Mouse (Mus musculus) T-helper 2 cell (primary cell): ENCODE data around the gene Hacd2.

Experiments used
- in situ Hi-C: fragments of 300-600 bp; cut with MboI, MseI; formaldehyde crosslinking; loops from one replicate; pipeline ENCODE4 v1.15.1; 2025; ENCODE audit warnings: high pct_unique_total_duplicates

The Hacd2 gene

DNA sequence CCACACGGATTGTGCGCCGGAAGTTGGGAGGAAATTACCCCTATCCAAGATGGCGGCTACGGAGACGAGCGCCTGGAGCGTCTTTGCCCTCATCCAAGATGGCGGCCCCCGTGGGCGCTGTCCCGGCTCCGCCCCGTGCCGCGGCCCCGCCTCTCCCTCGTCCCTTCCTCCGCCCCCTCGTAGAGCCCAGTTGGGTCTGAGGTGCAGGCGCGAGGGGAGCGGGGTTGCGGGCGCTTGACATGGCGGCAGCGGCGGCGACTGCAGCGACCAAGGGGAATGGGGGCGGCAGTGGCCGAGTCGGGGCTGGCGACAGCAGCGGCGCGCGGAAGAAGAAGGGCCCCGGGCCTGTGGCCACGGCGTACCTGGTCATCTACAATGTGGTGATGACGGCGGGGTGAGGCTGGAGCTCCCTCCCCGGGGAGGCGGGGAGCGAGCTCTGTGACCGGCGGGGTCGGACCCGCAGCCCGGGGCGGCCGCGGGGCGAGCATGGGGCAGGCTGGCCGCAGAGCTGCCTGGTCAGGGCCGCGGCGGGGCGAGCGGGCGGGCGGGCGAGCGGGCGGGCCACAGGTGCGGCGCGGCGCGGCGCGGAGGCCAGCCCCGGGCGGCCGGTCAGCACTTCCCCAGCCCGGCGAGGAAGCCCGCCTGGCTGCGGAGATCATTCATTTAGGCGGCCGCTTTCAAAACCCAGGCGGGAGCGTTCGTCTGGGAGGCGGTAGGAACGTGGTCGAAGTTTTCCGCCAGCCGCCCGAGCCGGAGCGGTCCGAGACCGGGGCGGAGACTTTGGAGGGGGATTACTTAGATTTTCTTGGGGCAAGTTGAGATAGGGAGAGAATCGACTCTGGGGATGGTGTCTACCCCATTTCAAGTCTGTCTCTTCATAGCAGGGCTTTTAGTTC lies at the start of gene Hacd2:
Gene Hacd2 (plus strand): TSS at position 187 of the 896 bp plus-strand sequence.
- in situ Hi-C loops = no loop called here

DNA sequence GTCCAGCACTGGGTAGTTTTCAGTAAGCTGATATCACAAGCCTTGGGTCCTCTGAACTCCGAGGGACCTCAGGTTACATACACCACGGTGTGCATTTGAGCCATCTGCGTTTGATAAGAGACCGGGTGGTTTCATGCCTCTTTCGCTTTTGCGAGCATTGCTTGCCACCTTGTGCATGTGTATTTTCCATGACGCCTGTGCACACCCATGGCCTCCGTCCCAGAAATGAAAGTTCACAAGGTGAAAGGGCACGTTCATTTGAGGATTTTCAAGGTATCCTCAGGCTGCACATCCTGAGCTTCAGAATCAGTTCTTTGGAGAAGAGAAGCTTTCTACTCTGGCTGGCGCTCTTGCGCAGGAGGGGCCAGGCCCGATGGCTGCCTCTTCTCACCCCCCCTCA lies 49.8 kb upstream of the Hacd2 start:
- in situ Hi-C loops = loop anchor here (5.0 kb wide), 1 partner anchor 70 kb away; no protein-coding TSS in a partner anchor

DNA sequence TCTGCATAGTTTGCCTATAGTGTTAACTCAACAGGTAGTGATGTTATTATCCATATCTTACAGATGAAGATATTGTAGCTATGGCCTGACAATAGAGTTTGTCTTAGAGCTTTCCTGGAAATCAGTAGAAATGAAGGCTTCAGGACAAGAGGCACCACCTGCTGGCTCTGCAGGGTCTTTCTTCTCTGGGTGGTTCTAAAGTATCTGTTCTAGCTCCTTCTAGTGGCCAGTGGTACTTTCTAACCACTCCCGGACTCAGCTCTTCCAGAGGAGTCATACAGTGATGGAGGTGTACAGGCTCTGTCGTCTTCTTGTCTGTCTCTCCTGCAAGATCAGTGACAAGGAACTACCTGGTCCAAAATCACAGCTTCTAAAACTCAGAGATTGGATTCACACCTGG lies 46.7 kb upstream of the Hacd2 start:
- in situ Hi-C loops = no loop called here

DNA sequence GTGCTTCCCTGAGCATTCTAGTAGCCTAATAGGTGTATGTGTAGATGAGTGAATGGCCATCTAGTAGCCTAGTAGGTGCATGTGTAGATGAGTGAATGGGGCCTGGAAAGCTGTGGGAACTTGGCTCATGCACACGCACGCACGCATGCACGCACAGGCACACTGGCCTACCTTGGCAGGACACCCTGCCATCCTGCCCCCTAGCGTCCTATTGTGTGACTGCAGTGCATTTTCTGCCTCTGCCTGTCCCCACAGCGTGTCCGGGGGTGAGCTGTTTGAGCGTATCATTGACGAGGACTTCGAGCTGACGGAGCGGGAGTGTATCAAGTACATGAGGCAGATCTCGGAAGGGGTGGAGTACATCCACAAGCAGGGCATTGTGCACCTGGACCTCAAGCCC lies 45.6 kb upstream of the Hacd2 start:
- in situ Hi-C loops = no loop called here

DNA sequence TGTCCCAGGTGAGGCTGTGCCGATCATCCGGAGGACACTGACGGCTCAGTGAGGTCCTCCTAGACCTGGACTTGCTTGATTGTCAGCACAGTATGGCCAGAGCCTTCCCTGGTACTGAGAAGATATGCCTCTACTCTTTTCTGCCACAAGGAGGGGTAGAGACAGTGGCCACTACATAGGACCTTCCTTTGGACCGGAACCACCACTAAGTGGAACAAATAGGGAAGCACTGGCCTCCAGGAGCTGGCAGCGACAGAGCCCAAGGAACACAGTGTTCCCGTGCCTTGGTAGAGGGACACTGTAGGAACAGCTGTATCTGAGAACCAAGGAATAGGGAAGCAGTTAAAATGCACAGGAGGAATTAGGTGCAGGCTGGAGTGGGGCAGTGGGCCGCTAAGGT lies 44.2 kb upstream of the Hacd2 start:
- in situ Hi-C loops = no loop called here

DNA sequence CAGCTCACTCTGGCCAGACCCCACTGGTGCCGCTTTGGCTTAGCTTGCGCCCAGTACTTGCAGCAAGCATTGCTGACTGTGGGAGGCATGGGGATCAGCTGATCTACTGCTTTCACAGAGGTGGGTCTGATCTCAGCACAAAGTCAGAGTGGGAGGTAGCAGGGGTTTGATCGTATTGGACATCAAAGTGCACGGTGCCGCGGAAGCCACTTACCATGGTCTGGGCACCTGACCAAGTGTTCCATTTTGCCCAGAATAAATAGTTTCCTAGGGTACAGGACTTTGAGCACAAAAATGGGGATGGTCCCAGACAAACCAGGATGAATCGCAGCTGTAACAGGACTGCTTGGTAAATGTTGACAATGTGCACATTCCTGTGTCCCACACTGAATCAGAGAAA lies 41.2 kb upstream of the Hacd2 start:
- in situ Hi-C loops = no loop called here

DNA sequence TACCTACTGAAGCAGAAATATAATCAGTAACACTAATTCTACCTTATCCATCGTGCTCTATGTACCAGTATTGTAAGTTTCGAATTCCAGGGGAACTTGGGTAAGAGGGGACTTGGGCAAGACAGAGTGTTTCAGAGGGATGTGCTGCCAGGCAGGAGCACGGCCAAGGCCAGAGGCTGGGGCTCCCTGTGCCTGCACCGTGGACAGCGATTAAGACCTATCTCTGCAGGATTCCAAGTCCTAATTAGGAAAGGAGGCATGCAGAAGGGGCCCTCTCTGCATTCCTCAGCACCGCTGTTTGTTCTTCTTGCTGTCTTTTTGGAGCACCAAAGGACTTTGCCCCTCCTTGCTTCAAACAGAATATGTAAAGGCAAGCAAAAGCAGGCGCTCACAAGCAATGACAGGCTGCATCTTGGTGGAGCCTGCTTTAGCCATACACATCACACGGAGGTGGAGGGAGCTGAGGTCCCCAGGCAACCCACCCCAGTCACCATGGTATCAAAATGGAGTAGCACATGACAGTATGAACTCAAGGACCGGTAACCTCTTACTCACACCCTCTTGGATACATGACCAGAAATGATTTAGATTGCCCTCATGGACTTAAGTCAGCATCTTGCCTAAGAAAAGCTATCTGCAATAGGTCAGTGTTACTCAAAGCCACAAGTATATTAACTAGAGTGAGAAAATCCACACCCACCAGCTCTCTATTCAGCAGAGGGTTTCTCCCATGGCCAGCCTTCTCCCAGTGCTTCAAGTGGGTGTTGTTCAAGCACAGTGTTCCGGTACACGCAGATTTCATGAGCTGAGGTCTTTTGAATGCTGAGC lies 37.8 kb upstream of the Hacd2 start:
- in situ Hi-C loops = no loop called here

DNA sequence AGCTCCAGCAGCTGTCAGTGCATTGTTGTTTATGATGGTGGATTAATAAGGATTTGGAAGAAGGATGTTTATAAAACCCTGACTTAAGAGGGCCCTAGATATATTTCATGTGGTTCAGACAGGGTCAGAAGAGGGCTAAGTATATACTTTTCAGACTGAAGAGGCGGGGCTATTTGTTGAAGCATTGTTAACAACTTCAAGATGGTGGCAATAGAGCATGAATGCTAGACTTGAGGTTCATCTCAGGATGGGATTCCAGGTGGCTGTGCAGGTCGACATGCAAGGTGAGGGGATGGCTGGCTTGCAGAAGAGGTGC lies 37.2 kb upstream of the Hacd2 start:
- in situ Hi-C loops = no loop called here

DNA sequence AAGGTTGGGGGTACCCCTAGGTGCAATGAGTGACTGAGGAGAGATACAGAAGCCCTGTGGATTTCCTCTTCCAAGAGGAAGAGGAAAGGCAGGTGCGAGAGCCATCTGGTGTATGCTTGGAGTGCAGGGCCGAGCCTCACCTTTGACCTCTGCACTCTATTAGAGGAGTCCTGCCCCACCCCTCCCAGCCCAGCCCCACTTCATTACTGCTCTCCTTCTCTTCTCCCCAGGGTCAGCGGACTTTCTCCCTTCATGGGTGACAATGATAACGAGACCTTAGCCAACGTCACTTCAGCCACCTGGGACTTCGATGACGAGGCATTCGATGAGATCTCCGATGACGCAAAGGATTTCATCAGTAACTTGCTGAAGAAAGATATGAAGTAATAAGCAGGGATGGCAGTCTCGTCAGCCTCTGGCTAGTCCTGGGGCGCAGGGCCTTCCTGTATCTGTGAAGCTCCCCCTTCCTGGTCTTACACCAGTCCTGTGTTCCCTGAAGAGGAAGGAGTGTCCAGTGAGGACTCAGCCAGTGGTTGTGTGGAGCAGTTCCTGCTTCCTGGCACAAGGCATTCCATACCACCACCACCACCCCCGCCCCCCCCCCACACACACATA lies 35.9 kb upstream of the Hacd2 start:
- in situ Hi-C loops = no loop called here

DNA sequence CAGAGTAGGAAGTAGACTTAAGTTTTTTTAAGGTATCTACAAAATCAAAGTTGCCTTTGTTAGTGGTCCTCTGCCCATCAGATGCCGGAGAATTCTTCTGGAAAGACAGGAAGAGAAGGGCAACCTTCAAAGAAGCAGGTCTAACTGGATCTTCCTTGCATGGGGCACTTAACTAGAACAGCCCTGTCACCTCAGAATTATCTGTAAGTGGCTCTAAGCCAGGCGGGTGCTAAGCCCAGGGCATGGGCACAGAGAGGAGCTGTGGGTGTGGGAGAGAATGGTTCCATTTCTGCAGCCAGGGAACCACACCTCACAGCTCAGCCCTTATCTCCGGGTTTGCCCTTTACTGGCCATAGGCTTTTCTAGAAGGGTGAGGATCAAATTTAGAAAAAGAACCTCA lies 30.9 kb upstream of the Hacd2 start:
- in situ Hi-C loops = no loop called here

DNA sequence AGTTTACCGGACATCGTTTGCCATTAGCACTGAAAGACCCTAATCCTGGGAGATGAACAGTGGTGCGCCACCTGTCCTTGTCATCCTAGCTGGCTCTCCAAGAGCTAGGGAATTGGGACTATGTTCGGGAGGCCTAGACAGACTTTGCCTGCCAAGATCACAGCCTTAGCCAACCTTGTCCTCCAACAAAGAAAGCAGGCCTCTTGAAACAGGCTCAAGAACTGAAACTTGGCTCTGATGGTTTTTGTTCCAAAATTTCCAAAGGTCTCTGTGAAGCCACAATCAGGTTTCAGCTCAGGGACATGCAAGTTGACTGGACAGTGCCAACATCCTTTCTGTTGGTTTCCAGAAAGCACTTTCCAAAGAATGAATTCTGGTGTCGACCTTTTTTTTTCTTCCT lies 29.4 kb upstream of the Hacd2 start:
- in situ Hi-C loops = no loop called here

DNA sequence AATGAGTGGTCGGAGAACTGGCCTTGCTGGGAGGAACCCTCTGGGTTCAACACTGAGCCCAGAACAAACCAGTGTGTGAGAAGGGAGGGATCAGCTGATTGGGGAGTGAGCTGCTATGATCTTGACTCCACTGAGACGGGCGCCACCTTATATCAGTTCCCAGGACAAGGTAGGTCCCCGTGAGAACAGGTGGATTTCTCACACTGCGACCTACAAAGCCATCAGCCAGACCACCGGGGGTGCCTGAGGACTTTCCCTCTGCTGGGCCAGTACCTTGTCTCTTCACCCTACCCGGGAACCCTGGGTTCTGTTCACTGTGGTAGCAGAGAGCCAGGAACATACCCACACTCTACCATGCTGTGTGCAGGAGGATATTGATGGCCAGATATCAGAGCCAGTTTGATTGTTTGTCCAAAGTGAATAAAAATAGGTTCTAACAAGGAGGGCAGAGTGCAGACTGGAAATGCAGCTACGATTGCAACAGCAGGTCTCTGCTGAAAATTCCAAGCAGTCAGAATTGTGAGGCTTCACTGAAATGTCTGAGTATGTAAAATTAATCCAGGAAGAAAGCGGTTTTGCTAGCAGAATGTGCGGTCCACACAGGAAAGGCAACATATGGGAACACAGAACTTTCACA lies 28.4 kb upstream of the Hacd2 start:
- in situ Hi-C loops = no loop called here

DNA sequence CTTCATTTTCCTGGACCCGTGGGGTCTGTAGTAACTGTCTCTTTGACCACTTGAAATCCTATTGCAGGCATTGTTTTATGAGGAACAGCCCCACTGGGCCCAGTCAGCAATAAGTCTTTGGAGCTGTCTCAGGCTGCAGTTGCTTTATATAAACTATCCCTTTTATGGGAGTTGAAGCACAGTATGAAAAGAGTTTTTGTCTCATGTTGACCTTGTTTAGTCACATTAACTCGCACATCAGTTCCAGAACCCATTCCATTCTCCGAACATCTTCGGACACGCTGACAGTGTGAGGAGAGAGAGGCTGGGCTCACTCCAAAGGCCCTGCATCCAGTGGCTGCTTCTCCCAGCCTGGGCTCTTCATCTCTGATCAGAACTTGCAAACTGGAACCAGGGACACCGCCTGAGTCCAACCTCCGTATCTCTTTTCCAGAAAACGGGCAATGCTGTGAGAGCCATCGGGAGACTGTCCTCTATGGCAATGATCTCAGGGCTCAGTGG lies 27.5 kb upstream of the Hacd2 start:
- in situ Hi-C loops = no loop called here

DNA sequence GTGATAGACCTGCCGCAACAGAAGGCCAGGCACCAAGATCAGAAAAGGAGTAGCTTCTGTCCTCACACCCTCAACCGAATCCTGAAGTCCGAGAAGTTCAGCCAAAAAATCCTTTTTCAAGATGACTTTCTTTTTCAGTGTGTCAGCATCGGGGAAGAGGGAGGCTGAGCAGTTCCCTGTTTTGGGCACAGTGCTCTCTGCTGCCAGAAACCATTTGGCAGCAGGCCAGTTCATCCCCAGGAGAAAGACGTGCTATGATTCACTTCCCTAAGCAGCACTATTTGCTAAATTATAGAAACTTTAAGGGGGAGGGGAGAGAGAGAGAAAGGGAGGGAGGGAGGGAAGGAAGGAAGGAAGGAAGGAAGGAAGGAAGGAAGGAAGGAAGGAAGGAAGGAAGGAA lies 26.1 kb upstream of the Hacd2 start:
- in situ Hi-C loops = no loop called here

DNA sequence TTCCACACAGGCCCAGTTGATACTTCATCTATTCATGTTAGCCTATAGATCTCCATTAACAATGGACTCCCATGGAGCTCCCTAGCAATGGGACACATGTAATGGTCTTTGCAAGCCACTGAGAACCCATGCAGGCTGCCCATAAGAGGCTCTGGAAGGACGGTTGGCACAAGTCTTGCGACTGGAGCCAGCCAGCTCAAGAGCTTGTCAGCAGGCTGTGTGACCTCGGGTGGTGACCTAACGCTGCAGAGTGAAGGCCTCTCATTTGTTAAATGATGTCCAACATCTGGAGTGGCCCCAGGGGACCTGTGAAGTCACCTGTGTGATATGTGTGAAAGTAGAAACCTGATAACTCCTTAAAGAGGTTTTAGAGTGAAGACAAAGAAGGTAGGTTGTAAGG lies 25.2 kb upstream of the Hacd2 start:
- in situ Hi-C loops = no loop called here

DNA sequence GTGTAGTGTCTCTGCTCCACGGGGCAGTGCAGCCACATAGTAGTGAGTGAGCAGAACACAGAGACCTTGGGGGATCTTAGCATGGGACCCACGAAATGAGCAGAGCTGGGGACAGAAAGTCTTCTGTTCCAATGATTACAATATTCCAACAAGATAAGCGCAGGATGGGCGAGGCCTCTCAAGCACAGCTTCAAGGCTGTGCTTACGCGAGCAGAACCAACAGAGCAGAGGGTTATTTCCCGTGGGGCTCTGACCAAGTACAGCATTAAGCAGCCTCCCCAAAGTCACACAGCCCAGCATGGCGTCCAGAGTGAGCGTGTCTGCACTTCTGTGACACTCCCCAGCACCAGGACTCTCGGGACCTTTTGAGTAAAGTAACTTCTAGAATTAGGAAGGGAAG lies 24.7 kb upstream of the Hacd2 start:
- in situ Hi-C loops = no loop called here

DNA sequence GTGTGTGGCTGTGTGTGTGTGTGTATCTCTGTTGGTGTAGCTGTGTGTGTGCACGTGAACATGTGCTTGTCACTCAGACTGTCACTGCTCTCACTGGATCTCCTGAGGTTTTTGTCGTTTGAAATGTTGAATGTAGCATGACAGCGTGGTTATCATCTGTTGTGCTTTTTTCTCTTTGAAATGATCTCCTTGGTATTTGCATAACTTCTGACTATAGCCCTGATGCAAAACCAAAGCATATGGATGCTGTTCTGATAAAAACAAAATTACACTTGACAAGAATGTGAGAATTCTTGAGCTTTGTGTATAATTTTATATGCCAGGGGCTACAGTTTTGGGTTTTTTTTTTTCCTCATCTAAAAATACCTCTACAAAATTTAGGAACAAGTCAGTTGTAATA lies 23.2 kb upstream of the Hacd2 start:
- in situ Hi-C loops = no loop called here

DNA sequence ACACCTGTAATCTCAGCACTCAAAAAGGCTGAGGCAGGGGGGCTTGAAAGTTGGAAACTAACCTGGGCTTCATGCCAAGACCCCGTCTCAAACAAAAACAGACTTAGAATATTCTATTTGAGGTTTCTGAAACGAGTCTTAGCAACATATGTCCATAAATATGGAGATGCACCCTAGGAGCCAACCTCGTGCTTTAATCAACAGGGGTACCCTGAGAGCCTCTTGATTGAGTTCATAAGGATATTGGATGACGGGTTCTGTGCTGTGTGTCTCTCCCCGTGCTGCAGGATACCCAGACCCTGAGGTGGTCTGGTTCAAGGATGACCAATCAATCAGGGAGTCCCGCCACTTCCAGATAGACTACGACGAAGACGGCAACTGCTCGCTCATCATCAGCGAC lies 22.2 kb upstream of the Hacd2 start:
- in situ Hi-C loops = no loop called here

DNA sequence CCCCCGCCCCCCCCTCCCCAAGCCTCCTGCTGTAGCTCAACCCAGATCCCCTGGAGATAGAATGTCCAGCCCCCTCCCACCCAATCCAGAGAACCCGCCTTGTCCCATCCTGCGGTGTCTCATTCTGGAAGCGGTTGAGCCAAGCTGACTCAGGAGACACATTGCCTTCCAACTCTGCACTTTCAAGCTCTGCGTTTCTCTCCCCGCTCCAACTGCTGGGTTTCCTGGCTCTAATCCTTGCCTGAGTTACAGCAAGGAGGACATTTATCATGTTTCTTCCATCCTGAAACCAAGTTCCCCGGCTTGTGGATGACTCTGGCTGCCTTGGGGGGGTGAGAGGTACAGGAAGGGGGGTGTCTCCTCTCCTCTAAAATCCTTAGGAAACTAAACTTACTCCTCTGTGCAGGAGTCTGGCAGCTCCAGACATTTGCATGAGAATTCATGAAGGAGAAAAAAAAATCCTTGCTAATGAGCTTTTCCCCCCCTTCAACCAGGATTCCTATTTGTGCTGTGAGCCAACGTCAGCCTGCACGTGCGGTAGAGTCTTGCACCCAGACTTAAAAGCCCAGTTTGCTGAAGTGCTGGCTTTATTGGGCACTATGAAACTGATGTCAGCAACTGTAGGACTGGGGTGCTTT lies 21.2 kb upstream of the Hacd2 start:
- in situ Hi-C loops = no loop called here

DNA sequence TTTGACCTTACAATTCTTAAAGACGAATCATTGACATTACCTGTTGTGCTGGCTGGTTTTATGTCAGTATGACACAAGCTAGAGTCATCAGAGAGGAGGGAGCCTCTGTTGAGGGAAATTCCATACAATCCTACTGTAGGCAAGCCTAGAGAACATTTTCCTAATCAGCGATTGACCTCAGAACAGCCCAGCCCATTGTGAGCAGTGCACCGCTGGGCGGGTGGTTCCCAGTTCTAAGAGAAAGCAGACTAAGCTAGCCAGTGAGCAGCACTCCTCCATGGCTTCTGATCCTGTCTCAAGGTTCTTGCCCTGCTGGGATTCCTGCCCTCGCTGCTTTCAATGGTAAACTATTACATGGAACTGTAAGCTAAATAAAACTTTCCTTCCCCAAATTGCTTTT lies 17.9 kb upstream of the Hacd2 start:
- in situ Hi-C loops = no loop called here

DNA sequence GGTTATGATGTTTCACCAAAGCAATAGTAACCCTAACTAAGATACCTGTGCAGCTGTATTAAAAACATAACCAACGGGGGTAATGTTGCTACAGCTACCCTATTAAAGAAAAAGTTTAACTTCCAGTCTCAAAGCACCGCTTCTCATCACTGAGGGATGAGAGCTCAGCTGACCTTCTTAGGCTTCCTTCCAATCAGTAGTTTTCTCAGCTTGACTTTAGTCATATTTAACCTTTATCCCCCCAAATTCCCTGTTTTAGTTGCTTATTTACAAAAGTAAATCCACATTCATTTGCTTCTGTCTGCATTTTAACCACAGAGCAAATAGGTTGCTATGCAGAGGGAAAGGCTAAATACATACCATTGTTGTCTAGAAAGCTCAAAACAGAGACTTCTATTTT lies 17.5 kb upstream of the Hacd2 start:
- in situ Hi-C loops = no loop called here

DNA sequence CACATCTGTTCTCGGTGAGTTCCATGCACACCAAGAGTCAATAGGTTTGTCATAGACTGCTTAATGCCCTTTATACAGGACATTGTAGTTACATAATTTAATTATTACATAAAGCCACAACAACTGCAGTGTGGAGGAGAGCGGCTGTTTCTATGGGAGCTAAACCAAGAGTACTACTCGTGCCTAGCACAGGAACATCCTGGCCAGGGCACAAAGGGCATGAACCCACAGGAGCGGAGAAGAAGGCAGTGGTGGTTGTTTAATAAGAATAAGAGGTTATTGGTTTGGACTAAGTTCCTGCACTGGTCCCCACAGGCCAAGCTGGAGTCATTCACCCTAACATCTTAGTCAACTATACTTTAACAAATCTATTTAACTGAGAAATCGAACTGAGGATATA lies 16.0 kb upstream of the Hacd2 start:
- in situ Hi-C loops = no loop called here
